Mouse (Mus musculus) embryonic fibroblast, embryonic 13.5 days (primary cell): ENCODE measurements around the gene Tbc1d32.

Source experiments
- CTCF ChIP-seq: IDR thresholded peaks from 2 replicates; pipeline ENCODE4 v1.5.1; 2011; ENCODE audit warnings: mild to moderate bottlenecking, control low read depth, low read length, moderate library complexity, borderline replicate concordance; ENCODE audit not compliant: insufficient read depth
- POLR2A ChIP-seq: IDR thresholded peaks from 2 replicates; pipeline ENCODE4 v1.6.1; 2011; ENCODE audit warnings: low read depth, mild to moderate bottlenecking, control low read depth, low read length, moderate library complexity

GRCm38 (mm10) chr10:56094586-56094985 lies 133.9 kb downstream of the Tbc1d32 start:
- TF ChIP-seq POLR2A (no peak), CTCF (no peak)
